Mouse (Mus musculus): Measurements from ENCODE around the gene Gm42372.
"Not testable (repeated sequence)": the region's sequence is repeated elsewhere in the genome, so short reads cannot be mapped to it uniquely, and the experiment has no call there.

The Gm42372 gene

GRCm38 (mm10) chr7:16982859-16983568, at the start of gene Gm42372:
Gene Gm42372 (plus strand): TSS chr7:16983086.
- DNase-seq (ENCODE audit: low spot score in 2 of 2), result peak; percentile 87 to 91

- DNase-seq (ENCODE audit: low spot score in 2 of 2), result no peak
Measured at GRCm38 (mm10) chr7:16937312-16937711, 45.6 kb upstream of the Gm42372 start.

- peak in 1 of 2 experiments; percentile 53 for DNase-seq (ENCODE audit: low spot score in 2 of 2)
Measured at GRCm38 (mm10) chr7:16938117-16938791, 44.6 kb upstream of the Gm42372 start.

GRCm38 (mm10) chr7:16940292-16940691, 42.6 kb upstream of the Gm42372 start:
- DNase-seq (ENCODE audit: low spot score in 2 of 2), result peak; percentile 71 to 84

- DNase-seq (ENCODE audit: low spot score in 2 of 2), result no peak
Measured at GRCm38 (mm10) chr7:16942861-16943260, 40.0 kb upstream of the Gm42372 start.

GRCm38 (mm10) chr7:16944061-16944807, 38.7 kb upstream of the Gm42372 start, which contains the start of gene Pnmal2:
Gene Pnmal2 (plus strand): TSS chr7:16944682.
- peak; percentile 88 to 89 for DNase-seq (ENCODE audit: low spot score in 2 of 2)

GRCm38 (mm10) chr7:16944808-16945315, 38.0 kb upstream of the Gm42372 start:
- no peak for DNase-seq (ENCODE audit: low spot score in 2 of 2)

GRCm38 (mm10) chr7:16945419-16945818, 37.5 kb upstream of the Gm42372 start:
- no peak for DNase-seq (ENCODE audit: low spot score in 2 of 2)

GRCm38 (mm10) chr7:16946441-16947348, 36.2 kb upstream of the Gm42372 start:
- peak in 1 of 2 experiments; percentile 45 for DNase-seq (ENCODE audit: low spot score in 2 of 2)

GRCm38 (mm10) chr7:16947349-16947895, 35.5 kb upstream of the Gm42372 start:
- DNase-seq (ENCODE audit: low spot score in 2 of 2), result peak in 1 of 2 experiments; percentile 44

GRCm38 (mm10) chr7:16947959-16948361, 34.9 kb upstream of the Gm42372 start:
- DNase-seq (ENCODE audit: low spot score in 2 of 2), result peak in 1 of 2 experiments; percentile 38

GRCm38 (mm10) chr7:16948923-16949458, 33.9 kb upstream of the Gm42372 start:
- no peak for DNase-seq (ENCODE audit: low spot score in 2 of 2)

GRCm38 (mm10) chr7:16949908-16950841, 32.7 kb upstream of the Gm42372 start:
- DNase-seq (ENCODE audit: low spot score in 2 of 2), result peak; percentile 86 to 91

GRCm38 (mm10) chr7:16950861-16951635, 31.8 kb upstream of the Gm42372 start:
- peak; percentile 78 to 84 for DNase-seq (ENCODE audit: low spot score in 2 of 2)

GRCm38 (mm10) chr7:16953776-16954175, 29.1 kb upstream of the Gm42372 start:
- not testable (repeated sequence) for DNase-seq (ENCODE audit: low spot score in 2 of 2)

- no peak for DNase-seq (ENCODE audit: low spot score in 2 of 2)
Measured at GRCm38 (mm10) chr7:16955712-16956111, 27.2 kb upstream of the Gm42372 start.

GRCm38 (mm10) chr7:16956410-16957265, 26.2 kb upstream of the Gm42372 start:
- peak; percentile 64 to 82 for DNase-seq (ENCODE audit: low spot score in 2 of 2)
